Mouse (Mus musculus): ENCODE data around the gene Atp1b2. TPM values are rescaled to one million over a fixed set of nuclear protein-coding genes. Genes with fewer than 3 reads are reported as not detected.

Atp1b2 gene
- total RNA-seq, 4 experiments from 2014 or later: 12.4 to 16.3 (median 13.1) TPM

Small RNA genes within 50 kb of the gene (microRNA-seq; reads per million reads assigned to microRNA genes)
- gene Mir467f: not detected

Other genes with a start within 250 kb of the Atp1b2 start
- 10 to 100 TPM; 16.7 to 20.4 (median 18.3) TPM for gene Chd3, start 236.5 kb downstream of the Atp1b2 start, total RNA-seq (2022)
- 100 to 1,000 TPM; 109 to 140 (median 120) TPM for gene Naa38, start 210.5 kb downstream of the Atp1b2 start, total RNA-seq (2022)
- 10 to 100 TPM; 33.3 to 39.8 (median 36.9) TPM for gene Cyb5d1, start 210.3 kb downstream of the Atp1b2 start, total RNA-seq (2022)
- 10 to 100 TPM; 13.2 to 24.7 (median 19.5) TPM for gene Tmem88, start 207.7 kb downstream of the Atp1b2 start, total RNA-seq (2022)
- gene Kdm6b, start 192.3 kb downstream of the Atp1b2 start, total RNA-seq (2022): 10 to 100 TPM; 19.1 to 26.2 (median 22.3) TPM
- under 1 TPM; 0.22 to 0.66 (median 0.40) TPM for gene Dnah2, start 56.8 kb downstream of the Atp1b2 start, total RNA-seq (2022)
- gene Efnb3, start 45.7 kb downstream of the Atp1b2 start, total RNA-seq (2022): 100 to 1,000 TPM; 105 to 137 (median 128) TPM
- gene Wrap53, start 25.7 kb downstream of the Atp1b2 start, total RNA-seq (2022): 1 to 10 TPM; 4.6 to 6.7 (median 5.6) TPM
- gene Trp53, start 25.6 kb downstream of the Atp1b2 start, total RNA-seq (2022): 10 to 100 TPM; 12.8 to 16.3 (median 14.1) TPM
- gene Shbg, start 12.0 kb upstream of the Atp1b2 start, total RNA-seq (2022): not detected
- 1 to 10 TPM; 2.6 to 5.3 (median 3.3) TPM for gene Sat2, start 16.1 kb upstream of the Atp1b2 start, total RNA-seq (2022)
- 100 to 1,000 TPM in 1 of 4 experiments, 10 to 100 TPM in 3; 92.4 to 109 (median 94.5) TPM for gene Fxr2, start 27.0 kb upstream of the Atp1b2 start, total RNA-seq (2022)
- gene Sox15, start 49.4 kb upstream of the Atp1b2 start, total RNA-seq (2022): not detected
- 10 to 100 TPM; 13.6 to 18.8 (median 15.5) TPM for gene Mpdu1, start 56.7 kb upstream of the Atp1b2 start, total RNA-seq (2022)
- 1 to 10 TPM; 4.5 to 7.0 (median 6.3) TPM for gene Cd68, start 60.2 kb upstream of the Atp1b2 start, total RNA-seq (2022)
- gene Eif4a1, start 66.5 kb upstream of the Atp1b2 start, total RNA-seq (2022): 100 to 1,000 TPM; 162 to 194 (median 186) TPM
- gene Senp3, start 76.1 kb upstream of the Atp1b2 start, total RNA-seq (2022): 10 to 100 TPM; 27.2 to 40.0 (median 28.7) TPM
- 1 to 10 TPM; 2.6 to 4.3 (median 2.9) TPM for gene Tnfsf13, start 79.8 kb upstream of the Atp1b2 start, total RNA-seq (2022)
- 10 to 100 TPM; 14.9 to 19.6 (median 17.5) TPM for gene Tnfsf12, start 89.9 kb upstream of the Atp1b2 start, total RNA-seq (2022)
- gene Tnfsfm13, start 90.2 kb upstream of the Atp1b2 start, total RNA-seq (2022): 1 to 10 TPM; 1.4 to 4.2 (median 3.1) TPM
- gene Polr2a, start 152.7 kb upstream of the Atp1b2 start, total RNA-seq (2022): 10 to 100 TPM; 28.5 to 35.7 (median 32.9) TPM
- gene Slc35g3, start 156.0 kb upstream of the Atp1b2 start, total RNA-seq (2022): not detected
- gene Zbtb4, start 160.0 kb upstream of the Atp1b2 start, total RNA-seq (2022): 10 to 100 TPM; 43.7 to 52.4 (median 49.3) TPM
- 1 to 10 TPM; 2.2 to 4.3 (median 3.8) TPM for gene Chrnb1, start 190.0 kb upstream of the Atp1b2 start, total RNA-seq (2022)
- gene Fgf11, start 195.9 kb upstream of the Atp1b2 start, total RNA-seq (2022): 1 to 10 TPM; 2.1 to 3.3 (median 2.6) TPM
- under 1 TPM; 0.14 to 0.57 (median 0.31) TPM for gene Tmem102, start 199.7 kb upstream of the Atp1b2 start, total RNA-seq (2022)
- gene Gm39566, start 209.4 kb upstream of the Atp1b2 start, total RNA-seq (2022): not detected
- gene Spem2, start 212.5 kb upstream of the Atp1b2 start, total RNA-seq (2022): not detected
- gene Spem1, start 216.2 kb upstream of the Atp1b2 start, total RNA-seq (2022): not detected
- gene Nlgn2, start 231.8 kb upstream of the Atp1b2 start, total RNA-seq (2022): 1 to 10 TPM; 3.1 to 6.9 (median 4.3) TPM
- 100 to 1,000 TPM; 193 to 338 (median 283) TPM for gene Tmem256, start 232.6 kb upstream of the Atp1b2 start, total RNA-seq (2022)
- 10 to 100 TPM; 20.7 to 25.3 (median 21.7) TPM for gene Plscr3, start 240.4 kb upstream of the Atp1b2 start, total RNA-seq (2022)

Measured in heart, adult 8-10 months (tissue).